Mouse (Mus musculus): Measurements from ENCODE around the gene Wdr90. TPM values are rescaled to one million over a fixed set of nuclear protein-coding genes. Genes with fewer than 3 reads are reported as not detected.
"Not testable (repeated sequence)": the region's sequence is repeated elsewhere in the genome, so short reads cannot be mapped to it uniquely, and the experiment has no call there.

Gene Wdr90
- polyA plus RNA-seq, 1 experiment from 2014 or later = 19.8 TPM

GRCm38 (mm10) chr17:25825311-25825710 is 36.0 kb downstream of the Wdr90 start:
- 90% methylated on average over 6 of the region's 6 CpGs for WGBS
- Histone ChIP-seq H3K4me3 (no peak overlapping the region), H3K4me1 (replicated peaks) (peaks cover 66% of the 10 kb centered on the region), H3K9ac (0 out of 2 replicates have a peak overlapping the region, but pooled peaks have one; percentile 8), H3K36me3 (peaks cover 38% of the 10 kb centered on the region), H3K27ac (no peak overlapping the region), H3K9me3 (no peaks in the 10 kb centered on the region), H3K27me3 (peaks cover 2% of the 10 kb centered on the region; the same call in 1 of the 2 replicates), H3K4me2 (peak overlapping the region; percentile 92; the same call in 1 of the 2 replicates)
- no peak for ATAC-seq (ENCODE audit: low FRiP score)

- H3K27ac ChIP-seq = no peak overlapping the region
- peaks cover 58% of the 10 kb centered on the region for H3K4me1 ChIP-seq (replicated peaks)
- H3K9ac ChIP-seq = peak overlapping the region; percentile 87
- H3K36me3 ChIP-seq = peaks cover 38% of the 10 kb centered on the region
- WGBS = 76% methylated on average over 17 of the region's 17 CpGs
- peak overlapping the region; percentile 92 for H3K4me2 ChIP-seq
- no peak for ATAC-seq (ENCODE audit: low FRiP score)
- H3K4me3 ChIP-seq = peak overlapping the region; percentile 61
- no peaks in the 10 kb centered on the region for H3K9me3 ChIP-seq
- H3K27me3 ChIP-seq = peaks cover 9% of the 10 kb centered on the region
Measured at GRCm38 (mm10) chr17:25824362-25825142, 36.7 kb downstream of the Wdr90 start.

DNA sequence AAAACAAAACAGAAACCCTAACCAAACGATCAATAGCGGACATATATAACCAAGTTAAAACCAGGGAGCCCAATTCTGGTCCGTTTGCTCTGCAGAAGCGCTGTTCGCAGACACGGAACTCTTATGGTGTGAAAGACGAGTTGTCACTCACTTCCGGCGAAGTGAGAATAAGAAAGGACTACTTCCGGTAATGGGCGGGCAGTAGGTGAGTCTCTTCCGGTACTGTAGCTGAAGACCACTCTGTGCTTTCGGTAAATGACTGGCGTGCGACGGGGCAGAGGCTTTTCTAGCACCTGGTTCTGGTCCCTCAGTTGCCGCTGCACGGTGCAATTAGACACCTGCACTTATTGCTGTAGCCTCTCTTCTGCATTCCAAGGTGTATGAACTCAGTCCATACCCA is 37.8 kb downstream of the Wdr90 start, which contains the start of gene Wdr24:
TSS of gene Wdr24 (plus strand) at position 176 of the 400 bp plus-strand sequence.
- peak; percentile 56; the same call in 1 of the 2 replicates for ATAC-seq (ENCODE audit: low FRiP score)
- Histone ChIP-seq H3K36me3 (peaks cover 48% of the 10 kb centered on the region), H3K9me3 (no peaks in the 10 kb centered on the region), H3K4me3 (peak within 1 kb of the TSS; percentile 61), H3K27ac (peak within 1 kb of the TSS; percentile 66), H3K9ac (peak within 1 kb of the TSS; percentile 87), H3K27me3 (peaks cover 20% of the 10 kb centered on the region), H3K4me1 (replicated peaks) (peaks cover 55% of the 10 kb centered on the region), H3K4me2 (peak within 1 kb of the TSS; percentile 92)
- WGBS = under 1% methylated on average over 18 of the region's 18 CpGs

DNA sequence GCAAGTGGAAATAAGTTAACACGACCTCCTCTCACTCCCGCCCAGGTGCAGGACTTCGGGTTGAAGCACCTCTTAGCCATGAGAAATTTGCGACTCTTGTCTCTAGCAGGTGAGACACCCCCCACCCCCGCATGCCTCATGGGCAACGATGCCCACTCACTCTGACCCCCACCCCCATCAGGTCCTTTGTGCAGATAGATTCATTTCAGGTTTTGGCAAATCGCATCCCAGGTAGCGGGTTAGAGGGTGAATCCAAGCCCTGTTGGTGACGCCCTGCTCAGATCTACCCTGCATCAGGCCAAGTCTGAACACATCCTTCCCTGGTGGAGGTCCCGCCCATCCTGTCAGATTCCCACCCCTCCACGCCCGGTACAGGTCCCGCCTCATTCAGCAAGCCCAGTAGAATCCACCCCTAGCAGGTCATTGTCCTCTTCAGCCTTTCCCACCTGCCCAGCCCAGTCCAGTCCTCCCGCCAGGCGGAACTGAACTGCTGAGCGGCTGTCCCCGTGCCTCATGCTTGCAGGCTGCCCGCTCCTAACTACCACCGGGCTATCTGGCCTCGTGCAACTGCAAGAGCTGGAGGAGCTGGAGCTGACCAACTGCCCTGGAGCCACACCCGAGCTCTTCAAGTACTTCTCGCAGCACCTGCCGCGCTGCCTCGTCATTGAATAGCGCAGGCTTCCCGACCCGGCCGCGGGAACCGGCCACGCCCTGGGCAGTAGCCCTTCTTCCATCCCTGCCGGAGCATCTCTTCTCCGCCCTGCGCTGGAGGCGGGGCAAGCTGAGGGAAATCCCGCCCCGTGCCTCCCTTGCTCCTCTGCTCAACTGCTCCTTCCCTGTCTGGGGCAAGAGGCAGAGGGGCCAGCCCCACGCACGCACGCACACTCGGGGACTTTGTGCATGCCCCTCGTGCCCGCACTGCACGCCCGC is 42.2 kb downstream of the Wdr90 start:
- Histone ChIP-seq H3K9me3 (no peaks in the 10 kb centered on the region), H3K4me2 (no peak overlapping the region), H3K27me3 (peaks cover 36% of the 10 kb centered on the region), H3K4me1 (replicated peaks) (peaks cover 12% of the 10 kb centered on the region), H3K9ac (no peak overlapping the region), H3K27ac (no peak overlapping the region), H3K4me3 (no peak overlapping the region), H3K36me3 (peaks cover 44% of the 10 kb centered on the region)
- ATAC-seq (ENCODE audit: low FRiP score) = no peak
- 9% methylated on average over 46 of the region's 46 CpGs for WGBS

GRCm38 (mm10) chr17:25817662-25818061 is 43.6 kb downstream of the Wdr90 start:
- Histone ChIP-seq H3K36me3 (peaks cover 44% of the 10 kb centered on the region), H3K27ac (no peak overlapping the region), H3K27me3 (peaks cover 39% of the 10 kb centered on the region), H3K9ac (no peak overlapping the region), H3K4me1 (replicated peaks) (peaks cover 16% of the 10 kb centered on the region), H3K9me3 (no peaks in the 10 kb centered on the region), H3K4me3 (no peak overlapping the region), H3K4me2 (no peak overlapping the region)
- no peak for ATAC-seq (ENCODE audit: low FRiP score)
- WGBS = 86% methylated on average over 11 of the region's 11 CpGs

DNA sequence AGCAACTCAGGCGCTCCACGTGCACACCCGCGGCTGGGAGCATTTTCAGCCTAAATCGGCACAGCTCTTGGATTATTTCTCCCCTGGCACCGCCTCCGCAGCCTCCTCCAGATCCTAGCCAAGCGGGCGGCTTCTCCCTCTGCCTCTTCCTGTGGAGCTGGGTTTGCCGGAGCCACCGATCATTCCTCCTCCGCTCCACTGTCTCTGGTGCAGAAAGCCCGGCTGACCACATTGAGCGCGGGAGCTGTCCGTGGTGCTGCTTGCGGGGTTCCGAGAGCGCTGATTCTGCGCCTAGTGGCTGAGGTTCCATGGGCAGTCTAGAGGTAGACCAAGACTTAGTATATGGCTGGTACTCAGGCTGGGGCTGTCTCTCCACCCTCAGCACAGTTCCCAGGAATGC is 47.8 kb downstream of the Wdr90 start:
- H3K4me2 ChIP-seq = peak overlapping the region; percentile 45
- H3K36me3 ChIP-seq = peaks cover 24% of the 10 kb centered on the region
- peak overlapping the region; percentile 48; the same call in 1 of the 2 replicates for H3K27ac ChIP-seq
- H3K9ac ChIP-seq = peak overlapping the region; percentile 68
- ATAC-seq (ENCODE audit: low FRiP score) = no peak
- peaks cover 45% of the 10 kb centered on the region for H3K4me1 ChIP-seq (replicated peaks)
- WGBS = 3% methylated on average over 20 of the region's 20 CpGs
- peaks cover 19% of the 10 kb centered on the region for H3K27me3 ChIP-seq
- peak overlapping the region; percentile 17 for H3K4me3 ChIP-seq
- no peaks in the 10 kb centered on the region for H3K9me3 ChIP-seq

DNA sequence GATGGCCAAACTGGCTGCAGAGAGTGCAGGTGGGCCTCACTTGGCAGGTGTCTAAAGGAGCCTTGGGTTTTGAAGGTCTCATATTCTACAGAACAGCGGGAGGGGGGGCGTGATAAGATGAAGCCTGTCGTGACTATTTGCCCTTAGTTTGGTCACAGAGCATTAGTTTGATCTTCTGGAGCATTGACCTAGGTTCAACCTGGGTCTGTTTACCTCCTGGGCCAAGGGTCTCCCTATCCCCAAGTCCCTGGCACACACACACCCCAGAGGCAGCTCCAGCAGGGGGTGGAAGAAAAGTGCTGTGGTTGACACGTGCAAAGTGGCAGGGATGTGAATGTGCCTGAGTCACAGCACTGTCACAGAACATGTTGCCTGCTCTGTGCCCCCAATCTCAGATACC is 50.4 kb downstream of the Wdr90 start:
- Histone ChIP-seq H3K9me3 (no peaks in the 10 kb centered on the region), H3K4me1 (replicated peaks) (peaks cover 53% of the 10 kb centered on the region), H3K27me3 (peaks cover 3% of the 10 kb centered on the region; the same call in 1 of the 2 replicates), H3K36me3 (no peaks in the 10 kb centered on the region), H3K27ac (no peak overlapping the region), H3K4me3 (peak overlapping the region; percentile 86), H3K9ac (peak overlapping the region; percentile 98), H3K4me2 (peak overlapping the region; percentile 95)
- 76% methylated on average over 4 of the region's 4 CpGs for WGBS
- ATAC-seq (ENCODE audit: low FRiP score) = no peak

GRCm38 (mm10) chr17:25809606-25810340 is 51.5 kb downstream of the Wdr90 start:
- Histone ChIP-seq H3K4me2 (peak overlapping the region; percentile 95), H3K9me3 (no peaks in the 10 kb centered on the region), H3K4me1 (replicated peaks) (peaks cover 53% of the 10 kb centered on the region), H3K27me3 (peaks cover 3% of the 10 kb centered on the region; the same call in 1 of the 2 replicates), H3K36me3 (no peaks in the 10 kb centered on the region), H3K27ac (peak overlapping the region; percentile 98), H3K4me3 (peak overlapping the region; percentile 86), H3K9ac (peak overlapping the region; percentile 98)
- WGBS = 7% methylated on average over 25 of the region's 25 CpGs
- ATAC-seq (ENCODE audit: low FRiP score) = peak; percentile 66

DNA sequence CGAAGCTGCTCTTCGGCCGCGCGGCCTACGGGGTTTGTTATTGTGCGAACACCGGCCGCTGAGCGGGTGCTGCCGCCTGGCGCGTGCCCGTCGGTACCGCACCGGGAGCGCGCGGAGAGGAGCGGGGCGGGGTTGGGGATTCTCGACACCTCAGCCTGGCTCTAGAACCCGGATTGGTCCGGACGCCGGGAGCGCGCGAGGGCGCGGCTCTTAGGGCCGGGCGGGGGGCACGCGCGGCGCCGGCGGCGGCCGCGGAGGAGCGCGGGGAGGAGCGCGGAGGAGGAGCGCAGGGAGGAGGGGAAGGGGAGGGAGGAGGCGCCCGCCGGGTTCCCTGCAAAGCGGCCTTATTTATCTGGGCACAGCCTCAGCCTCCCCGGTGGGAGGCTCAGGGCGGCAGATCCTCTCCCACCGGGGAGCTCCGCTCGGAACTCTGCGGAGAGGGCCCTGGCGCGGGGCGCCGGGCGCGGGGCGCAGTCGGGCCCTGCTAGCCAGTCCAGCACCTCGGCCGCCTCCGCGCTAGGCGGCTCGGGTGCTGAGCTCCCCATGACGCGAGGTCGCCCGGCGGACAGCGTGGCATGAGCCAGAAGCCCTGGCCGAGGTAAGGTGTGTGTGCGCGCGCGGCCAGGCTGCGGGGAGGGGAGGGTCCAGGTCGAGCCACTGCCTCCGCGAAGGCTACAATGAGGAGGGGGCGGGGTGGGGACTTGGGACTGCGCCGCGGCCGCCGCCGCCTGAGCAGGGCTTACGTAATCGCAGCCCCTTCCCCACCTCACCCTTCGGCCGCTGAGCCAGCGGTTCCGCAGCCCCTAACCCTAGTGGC is 52.3 kb downstream of the Wdr90 start, which contains the start of gene Fbxl16:
TSS of gene Fbxl16 (plus strand) at position 297 of the 817 bp plus-strand sequence.
- H3K4me1 ChIP-seq (replicated peaks) = peaks cover 56% of the 10 kb centered on the region
- H3K4me3 ChIP-seq = peak within 1 kb of the TSS; percentile 86
- under 1% methylated on average over 85 of the region's 100 CpGs for WGBS
- peak; percentile 82 for ATAC-seq (ENCODE audit: low FRiP score)
- H3K36me3 ChIP-seq = no peaks in the 10 kb centered on the region
- H3K27ac ChIP-seq = peak within 1 kb of the TSS; percentile 98
- H3K27me3 ChIP-seq = peaks cover 3% of the 10 kb centered on the region; the same call in 1 of the 2 replicates
- H3K9me3 ChIP-seq = no peaks in the 10 kb centered on the region
- peak within 1 kb of the TSS; percentile 98 for H3K9ac ChIP-seq
- H3K4me2 ChIP-seq = peak within 1 kb of the TSS; percentile 95

GRCm38 (mm10) chr17:25808028-25808427 is 53.3 kb downstream of the Wdr90 start:
- Histone ChIP-seq H3K9ac (peak overlapping the region; percentile 98), H3K36me3 (no peaks in the 10 kb centered on the region), H3K4me3 (peak overlapping the region; percentile 86), H3K9me3 (no peaks in the 10 kb centered on the region), H3K27me3 (no peaks in the 10 kb centered on the region), H3K4me1 (replicated peaks) (peaks cover 57% of the 10 kb centered on the region), H3K4me2 (peak overlapping the region; percentile 95), H3K27ac (peak overlapping the region; percentile 98)
- 0 out of 2 replicates have a peak, but pooled peaks have one; percentile 1 for ATAC-seq (ENCODE audit: low FRiP score)
- 25% methylated on average over 5 of the region's 5 CpGs for WGBS

DNA sequence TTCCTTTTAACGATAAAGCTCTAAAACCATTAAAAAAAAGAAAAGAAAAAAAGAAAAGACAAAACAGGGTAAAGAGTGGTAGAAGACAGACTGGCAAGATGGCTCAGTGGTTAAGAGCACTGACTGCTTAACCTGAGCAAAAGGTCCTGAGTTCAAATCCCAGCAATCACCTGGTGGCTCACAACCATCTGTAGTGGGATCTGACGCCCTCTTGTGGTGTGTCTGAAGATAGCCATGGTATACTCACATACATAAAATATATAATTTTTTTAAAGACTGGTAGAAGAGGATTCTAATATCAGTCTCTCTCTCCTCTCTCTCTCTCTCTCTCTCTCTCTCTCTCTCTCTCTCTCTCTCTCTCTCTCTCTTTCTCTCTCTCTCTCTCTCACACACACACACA is 53.8 kb downstream of the Wdr90 start:
- H3K9ac ChIP-seq; H3K36me3 ChIP-seq; ATAC-seq (ENCODE audit: low FRiP score); H3K4me2 ChIP-seq; H3K27me3 ChIP-seq; H3K27ac ChIP-seq; H3K4me3 ChIP-seq; H3K9me3 ChIP-seq: not testable (repeated sequence)
- H3K4me1 ChIP-seq (replicated peaks) = peaks cover 57% of the 10 kb centered on the region
- WGBS = 44% methylated on average over 2 of the region's 2 CpGs
